Mouse (Mus musculus): Measurements from ENCODE around the gene Gria4.

DNA sequence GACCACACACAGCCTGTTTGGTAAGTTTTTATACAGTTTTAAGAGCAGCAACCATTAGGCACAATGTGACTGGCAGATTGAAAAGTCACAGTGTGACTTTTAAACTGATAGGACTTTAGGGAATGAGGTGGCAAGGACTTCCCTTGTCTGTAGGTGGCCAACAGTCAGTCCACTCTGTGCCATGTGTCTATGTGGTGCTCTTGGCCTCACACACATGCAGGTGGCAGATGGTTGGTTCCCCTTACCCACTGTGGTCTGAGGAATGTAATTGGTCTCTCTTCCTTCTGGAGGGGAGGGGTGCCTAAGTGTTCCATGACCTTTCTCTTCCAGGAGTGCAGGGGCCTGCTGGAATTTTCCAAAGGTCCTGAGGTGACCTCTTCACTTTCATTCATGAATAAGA lies 137.1 kb downstream of the Gria4 start:
- TF ChIP-seq CTCF (IDR thresholded peaks at IDR 0.05; ENCODE audit: low read depth, low read length) (no peak), POLR2A (IDR thresholded peaks at IDR 0.05; ENCODE audit: extremely low read depth, insufficient read depth, low read length) (no peak)
